In the genomic region with DNA sequence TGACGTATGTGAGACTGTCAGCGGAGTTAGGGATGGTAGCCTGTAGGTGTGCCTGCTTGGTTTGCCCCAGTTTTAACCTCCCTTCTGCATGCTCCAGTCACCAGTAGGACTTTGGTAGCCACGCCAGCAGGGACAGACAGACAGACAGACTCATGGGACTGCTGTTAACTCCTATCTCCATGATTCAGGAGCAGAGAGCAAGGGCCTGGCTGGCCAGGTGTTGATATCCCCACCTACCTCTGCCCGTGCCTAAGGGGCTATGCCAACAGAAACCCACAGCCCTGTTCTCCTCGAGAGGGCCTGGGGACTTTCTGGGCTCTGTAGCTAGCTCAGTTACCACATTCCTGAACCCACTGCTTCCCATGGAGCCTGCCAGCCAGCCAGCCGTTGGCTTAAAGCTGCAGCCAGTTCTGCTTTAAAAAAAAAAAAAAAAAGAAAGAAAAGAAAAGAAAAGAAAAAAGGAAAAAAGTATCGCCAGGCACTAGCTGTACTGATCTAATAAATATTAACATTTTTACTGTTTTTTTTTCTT, we compare ENCODE assay signal across 8 mouse cellular contexts. TPM values are rescaled to one million over a fixed set of nuclear protein-coding genes. Genes with fewer than 3 reads are reported as not detected.
A peak's percentile ranks its signal among the peaks of the same experiment; 100 is the strongest.
DNase-seq lines count a peak whose midpoint lies in the region; ATAC-seq lines count a peak whose summit lies in the region.

No protein-coding gene starts in this region.

- WGBS in heart, embryonic 15.5 days = 31% methylated on average over 7 of the region's 7 CpGs
- WGBS in hindbrain, embryonic 11.5 days = 22% methylated on average over 7 of the region's 7 CpGs
- 14% methylated on average over 7 of the region's 7 CpGs for WGBS in midbrain, embryonic 14.5 days

- H3K27ac ChIP-seq in heart, embryonic 15.5 days = peak overlapping the region; percentile 86
- peak overlapping the region; percentile 61 for H3K27ac ChIP-seq in brown adipose tissue, adult 24 weeks (replicated peaks; ENCODE audit: low read depth, low read length)
- H3K27ac ChIP-seq in hindbrain, embryonic 11.5 days (ENCODE audit: low read depth, low read length) = peak overlapping the region; percentile 96
- peak overlapping the region; percentile 99 for H3K27ac ChIP-seq in midbrain, embryonic 14.5 days (replicated peaks; ENCODE audit: low read depth, low read length)

- no peak overlapping the region for H3K4me3 ChIP-seq in heart, embryonic 15.5 days
- no peak overlapping the region for H3K4me3 ChIP-seq in brown adipose tissue, adult 24 weeks (ENCODE audit: insufficient read depth, low read depth, low read length)
- H3K4me3 ChIP-seq in hindbrain, embryonic 11.5 days (ENCODE audit: low read depth, low read length) = no peak overlapping the region
- H3K4me3 ChIP-seq in midbrain, embryonic 14.5 days (replicated peaks; ENCODE audit: low read depth, low read length) = no peak overlapping the region

- H3K9me3 ChIP-seq in heart, embryonic 15.5 days (replicated peaks) = no peaks in the 10 kb centered on the region
- no peaks in the 10 kb centered on the region for H3K9me3 ChIP-seq in hindbrain, embryonic 11.5 days (ENCODE audit: control insufficient read depth, low read length)
- H3K9me3 ChIP-seq in midbrain, embryonic 14.5 days (ENCODE audit: control insufficient read depth, low read length) = no peaks in the 10 kb centered on the region

- H3K9ac ChIP-seq in heart, embryonic 15.5 days = peak overlapping the region; percentile 41
- peak overlapping the region; percentile 38; the same call in 1 of the 2 replicates for H3K9ac ChIP-seq in hindbrain, embryonic 11.5 days (ENCODE audit: low read depth, low read length)
- peak overlapping the region; percentile 32; the same call in 1 of the 2 replicates for H3K9ac ChIP-seq in midbrain, embryonic 14.5 days (replicated peaks; ENCODE audit: low read length)

- ATAC-seq in heart, embryonic 15.5 days (replicated peaks; ENCODE audit: insufficient number of reproducible peaks, insufficient read depth, low FRiP score, low read depth) = no peak
- no peak for ATAC-seq in hindbrain, embryonic 11.5 days (ENCODE audit: low FRiP score)
- no peak for ATAC-seq in midbrain, embryonic 14.5 days (ENCODE audit: low FRiP score, low TSS enrichment)
- no peak for ATAC-seq in erythroid progenitor cell, adult 5-6 weeks (replicated peaks; ENCODE audit: low FRiP score, poor library complexity, severe bottlenecking)

- peak overlapping the region; percentile 21; the same call in 1 of the 2 replicates for H3K4me2 ChIP-seq in heart, embryonic 15.5 days
- H3K4me2 ChIP-seq in hindbrain, embryonic 11.5 days (replicated peaks; ENCODE audit: low read depth, low read length) = peak overlapping the region; percentile 14
- H3K4me2 ChIP-seq in midbrain, embryonic 14.5 days (ENCODE audit: low read length) = peak overlapping the region; percentile 33

- no peaks in the 10 kb centered on the region for H3K36me3 ChIP-seq in heart, embryonic 15.5 days
- H3K36me3 ChIP-seq in hindbrain, embryonic 11.5 days (ENCODE audit: control insufficient read depth, insufficient read depth, low read length) = no peaks in the 10 kb centered on the region
- H3K36me3 ChIP-seq in midbrain, embryonic 14.5 days (ENCODE audit: control insufficient read depth, insufficient read depth, low read length) = no peaks in the 10 kb centered on the region

- H3K27me3 ChIP-seq in heart, embryonic 15.5 days = no peaks in the 10 kb centered on the region
- no peaks in the 10 kb centered on the region for H3K27me3 ChIP-seq in hindbrain, embryonic 11.5 days (ENCODE audit: control insufficient read depth, insufficient read depth, low read length)
- H3K27me3 ChIP-seq in midbrain, embryonic 14.5 days (ENCODE audit: control insufficient read depth, insufficient read depth, low read length) = no peaks in the 10 kb centered on the region

- no peak for DNase-seq in heart, adult 11 months
- DNase-seq in hindbrain, embryonic 11.5 days (ENCODE audit: low spot score) = no peak
- DNase-seq in midbrain, embryonic 14.5 days = no peak
- DNase-seq in thymus, postnatal 0 days (ENCODE audit: low spot score) = no peak
- DNase-seq in urinary bladder, adult 18-20 months (ENCODE audit: low spot score in 2 of 2) = no peak

- peaks cover 69% of the 10 kb centered on the region for H3K4me1 ChIP-seq in heart, embryonic 15.5 days (replicated peaks)
- H3K4me1 ChIP-seq in brown adipose tissue, adult 24 weeks (ENCODE audit: control insufficient read depth, insufficient read depth, insufficient read length, low read length) = peaks cover 19% of the 10 kb centered on the region
- H3K4me1 ChIP-seq in hindbrain, embryonic 11.5 days (replicated peaks; ENCODE audit: control insufficient read depth, insufficient read depth, low read length) = peaks cover 40% of the 10 kb centered on the region
- peaks cover 55% of the 10 kb centered on the region for H3K4me1 ChIP-seq in midbrain, embryonic 14.5 days (ENCODE audit: control insufficient read depth, insufficient read depth, low read length)

RNA-seq across cellular contexts. Expression of a gene that starts 12.9 kb away (rescaled TPM):
- 18.8 and 19.8 TPM in 2 replicates for polyA plus RNA-seq in heart, embryonic 15.5 days (2015; fragmentation: Nextera tagmentation; extraction: Ambion mirVana)
- 6.6 and 6.9 TPM in 2 replicates for polyA plus RNA-seq in brown adipose tissue, adult 24 weeks (2012; ENCODE audit: insufficient read depth, insufficient read length, missing spikeins)
- polyA plus RNA-seq in hindbrain, embryonic 11.5 days (2014; fragmentation: Nextera tagmentation; extraction: Ambion mirVana) = 57.9 and 61.8 TPM in 2 replicates
- 20.7 and 20.9 TPM in 2 replicates for polyA plus RNA-seq in midbrain, embryonic 14.5 days (2014; fragmentation: Nextera tagmentation; extraction: Ambion mirVana)
- 4.8 and 5.0 TPM in 2 replicates for polyA plus RNA-seq in thymus, postnatal 0 days (2015; fragmentation: Nextera tagmentation; extraction: Ambion mirVana)
- not detected in 2 replicates for total RNA-seq in erythroid progenitor cell, adult 5-6 weeks (2015; ENCODE audit: low replicate concordance)
- total RNA-seq in erythroid progenitor cell, adult 5-6 weeks (2017; ENCODE audit: low replicate concordance) = 0.13 TPM in 1 of 2 replicates, not detected in the other

RNA-seq across cellular contexts. Expression of a gene that starts 28.1 kb away (rescaled TPM):
- polyA plus RNA-seq in heart, embryonic 15.5 days (2015; fragmentation: Nextera tagmentation; extraction: Ambion mirVana) = 63.0 and 63.4 TPM in 2 replicates
- polyA plus RNA-seq in brown adipose tissue, adult 24 weeks (2012; ENCODE audit: insufficient read depth, insufficient read length, missing spikeins) = 70.4 and 80.7 TPM in 2 replicates
- polyA plus RNA-seq in hindbrain, embryonic 11.5 days (2014; fragmentation: Nextera tagmentation; extraction: Ambion mirVana) = 61.6 and 70.6 TPM in 2 replicates
- polyA plus RNA-seq in midbrain, embryonic 14.5 days (2014; fragmentation: Nextera tagmentation; extraction: Ambion mirVana) = 80.4 and 87.6 TPM in 2 replicates
- 139 and 143 TPM in 2 replicates for polyA plus RNA-seq in thymus, postnatal 0 days (2015; fragmentation: Nextera tagmentation; extraction: Ambion mirVana)
- 27.4 and 60.4 TPM in 2 replicates for total RNA-seq in erythroid progenitor cell, adult 5-6 weeks (2015; ENCODE audit: low replicate concordance)
- total RNA-seq in erythroid progenitor cell, adult 5-6 weeks (2017; ENCODE audit: low replicate concordance) = 17.8 and 18.4 TPM in 2 replicates

RNA-seq across cellular contexts. Expression of a gene that starts 28.3 kb away (rescaled TPM):
- polyA plus RNA-seq in heart, embryonic 15.5 days (2015; fragmentation: Nextera tagmentation; extraction: Ambion mirVana) = 66.5 and 67.4 TPM in 2 replicates
- polyA plus RNA-seq in brown adipose tissue, adult 24 weeks (2012; ENCODE audit: insufficient read depth, insufficient read length, missing spikeins) = 20.9 and 33.7 TPM in 2 replicates
- polyA plus RNA-seq in hindbrain, embryonic 11.5 days (2014; fragmentation: Nextera tagmentation; extraction: Ambion mirVana) = 88.8 and 91.3 TPM in 2 replicates
- polyA plus RNA-seq in midbrain, embryonic 14.5 days (2014; fragmentation: Nextera tagmentation; extraction: Ambion mirVana) = 70.8 and 81.4 TPM in 2 replicates
- polyA plus RNA-seq in thymus, postnatal 0 days (2015; fragmentation: Nextera tagmentation; extraction: Ambion mirVana) = 58.6 and 62.2 TPM in 2 replicates
- 5.4 and 18.0 TPM in 2 replicates for total RNA-seq in erythroid progenitor cell, adult 5-6 weeks (2015; ENCODE audit: low replicate concordance)
- total RNA-seq in erythroid progenitor cell, adult 5-6 weeks (2017; ENCODE audit: low replicate concordance) = 5.1 and 10.8 TPM in 2 replicates

RNA-seq across cellular contexts. Expression of a gene that starts 37.3 kb away (rescaled TPM):
- polyA plus RNA-seq in heart, embryonic 15.5 days (2015; fragmentation: Nextera tagmentation; extraction: Ambion mirVana) = 31.8 and 38.6 TPM in 2 replicates
- 21.0 and 27.5 TPM in 2 replicates for polyA plus RNA-seq in brown adipose tissue, adult 24 weeks (2012; ENCODE audit: insufficient read depth, insufficient read length, missing spikeins)
- 37.0 and 38.6 TPM in 2 replicates for polyA plus RNA-seq in hindbrain, embryonic 11.5 days (2014; fragmentation: Nextera tagmentation; extraction: Ambion mirVana)
- polyA plus RNA-seq in midbrain, embryonic 14.5 days (2014; fragmentation: Nextera tagmentation; extraction: Ambion mirVana) = 51.3 and 52.8 TPM in 2 replicates
- 32.6 and 35.3 TPM in 2 replicates for polyA plus RNA-seq in thymus, postnatal 0 days (2015; fragmentation: Nextera tagmentation; extraction: Ambion mirVana)
- total RNA-seq in erythroid progenitor cell, adult 5-6 weeks (2015; ENCODE audit: low replicate concordance) = 6.8 and 34.8 TPM in 2 replicates
- total RNA-seq in erythroid progenitor cell, adult 5-6 weeks (2017; ENCODE audit: low replicate concordance) = 7.6 and 15.8 TPM in 2 replicates

RNA-seq across cellular contexts. Expression of a gene that starts 37.9 kb away (rescaled TPM):
- polyA plus RNA-seq in heart, embryonic 15.5 days (2015; fragmentation: Nextera tagmentation; extraction: Ambion mirVana) = 479 and 520 TPM in 2 replicates
- 98.3 and 130 TPM in 2 replicates for polyA plus RNA-seq in brown adipose tissue, adult 24 weeks (2012; ENCODE audit: insufficient read depth, insufficient read length, missing spikeins)
- polyA plus RNA-seq in hindbrain, embryonic 11.5 days (2014; fragmentation: Nextera tagmentation; extraction: Ambion mirVana) = 935 and 944 TPM in 2 replicates
- 650 and 686 TPM in 2 replicates for polyA plus RNA-seq in midbrain, embryonic 14.5 days (2014; fragmentation: Nextera tagmentation; extraction: Ambion mirVana)
- polyA plus RNA-seq in thymus, postnatal 0 days (2015; fragmentation: Nextera tagmentation; extraction: Ambion mirVana) = 853 and 857 TPM in 2 replicates
- total RNA-seq in erythroid progenitor cell, adult 5-6 weeks (2015; ENCODE audit: low replicate concordance) = 911 and 1,279 TPM in 2 replicates
- total RNA-seq in erythroid progenitor cell, adult 5-6 weeks (2017; ENCODE audit: low replicate concordance) = 284 and 388 TPM in 2 replicates
